Mouse (Mus musculus): Measurements from ENCODE around the gene Map7. TPM values are rescaled to one million over a fixed set of nuclear protein-coding genes. Genes with fewer than 3 reads are reported as not detected.

Gene Map7
- polyA plus RNA-seq, 1 experiment from 2014 or later: 2.7 TPM

- no peak overlapping the region for H3K4me2 ChIP-seq (ENCODE audit: low read length)
- no peaks in the 10 kb centered on the region for H3K36me3 ChIP-seq (ENCODE audit: control insufficient read depth, insufficient read depth, low read length)
- H3K9me3 ChIP-seq (replicated peaks; ENCODE audit: control insufficient read depth, low read length): no peaks in the 10 kb centered on the region
- H3K27ac ChIP-seq (ENCODE audit: low read depth, low read length): no peak overlapping the region
- H3K4me3 ChIP-seq (ENCODE audit: low read depth, low read length): no peak overlapping the region
- H3K9ac ChIP-seq (ENCODE audit: low read length): no peak overlapping the region
- ATAC-seq (no peak), DNase-seq (ENCODE audit: low spot score) (no peak)
- 63% methylated on average over 8 of the region's 8 CpGs for WGBS
- no peaks in the 10 kb centered on the region for H3K27me3 ChIP-seq (replicated peaks; ENCODE audit: control insufficient read depth, insufficient read depth, low read length)
- no peaks in the 10 kb centered on the region for H3K4me1 ChIP-seq (ENCODE audit: control insufficient read depth, insufficient read depth, low read length)
Observed at GRCm38 (mm10) chr10:20160914-20161313, 12.6 kb downstream of the Map7 start.

DNA sequence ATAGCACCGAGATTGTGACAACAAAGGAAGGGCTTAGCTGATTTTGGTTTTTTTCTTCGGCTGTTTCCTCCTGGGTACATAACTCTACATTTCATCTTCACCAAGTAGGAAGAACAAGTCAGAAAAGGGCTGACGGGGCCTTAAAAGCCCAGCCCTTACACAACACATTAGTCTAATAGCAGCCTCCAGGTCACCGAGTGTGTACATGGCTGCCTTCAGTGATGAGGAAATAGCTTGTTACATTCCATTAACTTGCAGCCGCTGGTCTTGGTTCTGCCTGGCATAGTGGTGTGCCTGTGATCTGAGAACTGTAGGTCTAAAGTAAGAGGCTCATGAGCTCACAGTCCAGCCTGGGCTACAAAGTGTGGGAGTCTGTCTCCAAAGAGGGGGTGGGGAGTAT lies 16.5 kb downstream of the Map7 start:
- Histone ChIP-seq H3K9ac (ENCODE audit: low read length) (no peak overlapping the region), H3K4me1 (ENCODE audit: control insufficient read depth, insufficient read depth, low read length) (no peaks in the 10 kb centered on the region), H3K27ac (ENCODE audit: low read depth, low read length) (no peak overlapping the region), H3K9me3 (replicated peaks; ENCODE audit: control insufficient read depth, low read length) (no peaks in the 10 kb centered on the region), H3K4me2 (ENCODE audit: low read length) (no peak overlapping the region), H3K36me3 (ENCODE audit: control insufficient read depth, insufficient read depth, low read length) (no peaks in the 10 kb centered on the region), H3K4me3 (ENCODE audit: low read depth, low read length) (no peak overlapping the region), H3K27me3 (replicated peaks; ENCODE audit: control insufficient read depth, insufficient read depth, low read length) (no peaks in the 10 kb centered on the region)
- DNase-seq (ENCODE audit: low spot score) (no peak), ATAC-seq (no peak)
- WGBS: 95% methylated on average over 5 of the region's 5 CpGs

DNA sequence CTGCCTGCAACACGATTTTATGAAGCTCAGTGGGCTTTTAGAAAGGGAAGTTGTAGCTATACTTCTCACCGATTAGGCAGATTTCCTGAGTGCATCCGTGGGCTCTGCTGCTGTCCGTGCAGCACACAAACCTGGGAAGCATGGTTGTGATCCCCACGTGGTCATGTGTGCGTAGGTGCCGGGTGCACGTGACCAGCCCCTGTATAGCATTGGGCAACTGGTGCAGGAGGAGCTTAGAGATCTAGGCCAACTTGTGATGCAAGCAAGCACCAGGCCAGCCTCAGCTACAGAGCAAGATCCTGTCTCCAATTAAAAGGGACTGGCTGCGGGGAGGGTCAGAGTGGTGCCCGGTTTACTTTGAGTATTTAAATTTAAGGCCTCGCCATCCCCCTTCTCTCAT lies 18.5 kb downstream of the Map7 start:
- H3K4me1 ChIP-seq (ENCODE audit: control insufficient read depth, insufficient read depth, low read length): peaks cover 14% of the 10 kb centered on the region
- DNase-seq (ENCODE audit: low spot score): no peak
- no peak for ATAC-seq
- H3K4me3 ChIP-seq (ENCODE audit: low read depth, low read length): no peak overlapping the region
- H3K27me3 ChIP-seq (replicated peaks; ENCODE audit: control insufficient read depth, insufficient read depth, low read length): no peaks in the 10 kb centered on the region
- no peak overlapping the region for H3K9ac ChIP-seq (ENCODE audit: low read length)
- no peaks in the 10 kb centered on the region for H3K9me3 ChIP-seq (replicated peaks; ENCODE audit: control insufficient read depth, low read length)
- no peak overlapping the region for H3K4me2 ChIP-seq (ENCODE audit: low read length)
- no peak overlapping the region for H3K27ac ChIP-seq (ENCODE audit: low read depth, low read length)
- H3K36me3 ChIP-seq (ENCODE audit: control insufficient read depth, insufficient read depth, low read length): no peaks in the 10 kb centered on the region
- 74% methylated on average over 11 of the region's 11 CpGs for WGBS

- no peak for DNase-seq (ENCODE audit: low spot score)
- H3K4me1 ChIP-seq (ENCODE audit: control insufficient read depth, insufficient read depth, low read length): peaks cover 14% of the 10 kb centered on the region
- no peak overlapping the region for H3K27ac ChIP-seq (ENCODE audit: low read depth, low read length)
- no peaks in the 10 kb centered on the region for H3K27me3 ChIP-seq (replicated peaks; ENCODE audit: control insufficient read depth, insufficient read depth, low read length)
- no peaks in the 10 kb centered on the region for H3K36me3 ChIP-seq (ENCODE audit: control insufficient read depth, insufficient read depth, low read length)
- H3K9me3 ChIP-seq (replicated peaks; ENCODE audit: control insufficient read depth, low read length): no peaks in the 10 kb centered on the region
- 94% methylated on average over 4 of the region's 4 CpGs for WGBS
- no peak overlapping the region for H3K4me3 ChIP-seq (ENCODE audit: low read depth, low read length)
- no peak for ATAC-seq
- H3K4me2 ChIP-seq (ENCODE audit: low read length): no peak overlapping the region
- no peak overlapping the region for H3K9ac ChIP-seq (ENCODE audit: low read length)
Observed at GRCm38 (mm10) chr10:20167467-20167866, 19.2 kb downstream of the Map7 start.

DNA sequence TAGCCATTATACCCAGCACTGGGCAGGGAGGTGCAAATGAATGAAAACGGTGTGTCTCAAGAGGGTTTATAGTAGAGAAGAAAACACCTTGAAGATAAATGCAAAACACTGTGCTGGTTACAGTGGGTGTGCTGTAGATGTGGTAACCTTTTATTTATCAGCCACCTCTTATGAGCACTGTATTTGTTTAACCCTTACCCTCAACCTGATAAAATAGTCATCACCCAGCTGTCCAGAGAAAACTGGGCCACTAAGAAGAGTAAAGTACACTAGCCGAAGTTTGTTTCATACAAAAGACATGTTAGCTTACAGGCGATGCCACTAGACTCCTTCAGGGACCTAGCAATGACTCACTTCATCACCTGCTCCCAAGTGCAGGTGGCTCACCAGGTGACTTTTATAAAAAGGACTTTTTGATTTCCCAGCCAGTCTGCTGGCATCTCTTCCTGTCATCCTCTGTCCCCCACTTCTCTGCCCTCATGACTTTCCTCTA lies 21.0 kb downstream of the Map7 start:
- Histone ChIP-seq H3K4me2 (ENCODE audit: low read length) (no peak overlapping the region), H3K27ac (ENCODE audit: low read depth, low read length) (no peak overlapping the region), H3K4me1 (ENCODE audit: control insufficient read depth, insufficient read depth, low read length) (peaks cover 14% of the 10 kb centered on the region), H3K36me3 (ENCODE audit: control insufficient read depth, insufficient read depth, low read length) (no peaks in the 10 kb centered on the region), H3K4me3 (ENCODE audit: low read depth, low read length) (no peak overlapping the region), H3K9ac (ENCODE audit: low read length) (no peak overlapping the region), H3K27me3 (replicated peaks; ENCODE audit: control insufficient read depth, insufficient read depth, low read length) (no peaks in the 10 kb centered on the region), H3K9me3 (replicated peaks; ENCODE audit: control insufficient read depth, low read length) (no peaks in the 10 kb centered on the region)
- DNase-seq (ENCODE audit: low spot score) (no peak), ATAC-seq (no peak)
- 88% methylated on average over 3 of the region's 3 CpGs for WGBS

DNA sequence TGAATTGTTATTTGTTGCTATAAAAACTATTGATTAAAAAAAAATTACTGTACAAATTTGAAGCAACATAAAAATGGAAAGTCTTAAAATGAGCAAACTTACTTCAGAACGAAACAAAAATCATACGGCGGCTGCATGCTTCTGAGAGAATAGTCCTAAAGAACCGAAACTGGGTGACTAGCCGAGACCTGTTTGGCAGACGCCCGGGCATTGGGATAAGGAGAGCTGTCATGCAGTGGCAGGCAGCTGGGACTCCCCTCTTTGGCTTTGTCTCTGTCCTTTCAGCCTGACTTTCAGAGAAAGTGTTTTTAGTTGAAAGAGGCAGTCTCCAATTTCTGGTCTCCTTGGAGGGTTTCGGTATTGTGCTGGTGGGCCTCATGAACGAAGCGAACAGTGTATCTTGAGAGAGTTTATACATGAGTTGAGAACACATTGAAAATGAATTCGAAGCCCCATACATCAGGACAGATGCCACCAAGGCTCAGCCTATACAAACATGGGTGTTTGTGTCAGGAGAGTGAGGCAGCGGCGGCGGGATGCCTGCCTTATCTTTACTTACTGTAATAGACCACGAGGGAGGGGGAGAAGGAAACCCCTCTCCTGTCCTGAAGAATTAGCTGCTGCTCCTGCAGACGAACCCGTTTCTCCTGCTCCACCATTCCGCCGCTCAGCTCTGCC lies 21.8 kb downstream of the Map7 start:
- ATAC-seq: no peak; the same call in 1 of the 2 replicates
- Histone ChIP-seq H3K27ac (ENCODE audit: low read depth, low read length) (no peak overlapping the region), H3K9me3 (replicated peaks; ENCODE audit: control insufficient read depth, low read length) (no peaks in the 10 kb centered on the region), H3K9ac (ENCODE audit: low read length) (peak overlapping the region; percentile 56), H3K4me1 (ENCODE audit: control insufficient read depth, insufficient read depth, low read length) (peaks cover 14% of the 10 kb centered on the region), H3K27me3 (replicated peaks; ENCODE audit: control insufficient read depth, insufficient read depth, low read length) (no peaks in the 10 kb centered on the region), H3K4me2 (ENCODE audit: low read length) (peak overlapping the region; percentile 63), H3K36me3 (ENCODE audit: control insufficient read depth, insufficient read depth, low read length) (no peaks in the 10 kb centered on the region), H3K4me3 (ENCODE audit: low read depth, low read length) (peak overlapping the region; percentile 23)
- DNase-seq (ENCODE audit: low spot score): peak; percentile 39
- WGBS: 18% methylated on average over 19 of the region's 19 CpGs

- H3K4me2 ChIP-seq (ENCODE audit: low read length): peak overlapping the region; percentile 63
- peak; percentile 97 for ATAC-seq
- WGBS: 8% methylated on average over 11 of the region's 11 CpGs
- no peaks in the 10 kb centered on the region for H3K27me3 ChIP-seq (replicated peaks; ENCODE audit: control insufficient read depth, insufficient read depth, low read length)
- H3K9ac ChIP-seq (ENCODE audit: low read length): peak overlapping the region; percentile 56
- no peak overlapping the region for H3K27ac ChIP-seq (ENCODE audit: low read depth, low read length)
- no peaks in the 10 kb centered on the region for H3K36me3 ChIP-seq (ENCODE audit: control insufficient read depth, insufficient read depth, low read length)
- H3K9me3 ChIP-seq (replicated peaks; ENCODE audit: control insufficient read depth, low read length): no peaks in the 10 kb centered on the region
- H3K4me1 ChIP-seq (ENCODE audit: control insufficient read depth, insufficient read depth, low read length): peaks cover 14% of the 10 kb centered on the region
- H3K4me3 ChIP-seq (ENCODE audit: low read depth, low read length): peak overlapping the region; percentile 23
- peak; percentile 95 for DNase-seq (ENCODE audit: low spot score)
Observed at GRCm38 (mm10) chr10:20170605-20171088, 22.4 kb downstream of the Map7 start.

DNA sequence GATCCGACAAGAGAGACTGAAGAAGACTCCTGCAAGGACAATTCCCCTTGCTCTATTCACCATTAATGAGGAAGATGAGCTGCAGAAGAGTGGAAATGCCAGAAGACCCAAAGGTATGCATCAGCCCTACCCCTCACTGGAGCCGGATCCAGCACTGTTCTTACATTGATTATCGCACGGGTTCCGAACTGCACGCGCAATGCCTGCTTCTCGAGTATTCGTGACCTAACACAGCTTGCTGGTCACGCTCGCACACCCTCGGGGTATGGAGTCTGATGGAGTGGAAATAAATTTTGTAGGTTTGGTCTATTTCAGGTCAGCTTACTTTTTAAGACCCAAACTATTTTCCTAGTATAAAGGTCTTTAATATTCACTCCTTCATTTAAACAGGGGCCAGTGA lies 22.9 kb downstream of the Map7 start:
- 64% methylated on average over 12 of the region's 12 CpGs for WGBS
- ATAC-seq: no peak; the same call in none of the 2 replicates
- H3K27ac ChIP-seq (ENCODE audit: low read depth, low read length): no peak overlapping the region

GRCm38 (mm10) chr10:20171756-20172155 lies 23.5 kb downstream of the Map7 start:
- DNase-seq (ENCODE audit: low spot score) (no peak), ATAC-seq (no peak)
- Histone ChIP-seq H3K9ac (ENCODE audit: low read length) (no peak overlapping the region), H3K4me1 (ENCODE audit: control insufficient read depth, insufficient read depth, low read length) (peaks cover 14% of the 10 kb centered on the region), H3K27ac (ENCODE audit: low read depth, low read length) (no peak overlapping the region), H3K4me3 (ENCODE audit: low read depth, low read length) (no peak overlapping the region), H3K4me2 (ENCODE audit: low read length) (no peak overlapping the region; the same call in 1 of the 2 replicates), H3K27me3 (replicated peaks; ENCODE audit: control insufficient read depth, insufficient read depth, low read length) (no peaks in the 10 kb centered on the region), H3K36me3 (ENCODE audit: control insufficient read depth, insufficient read depth, low read length) (no peaks in the 10 kb centered on the region), H3K9me3 (replicated peaks; ENCODE audit: control insufficient read depth, low read length) (no peaks in the 10 kb centered on the region)
- 65% methylated on average over 4 of the region's 4 CpGs for WGBS

More for the DNA sequence above, 22.9 kb downstream of the Map7 start:
- no peaks in the 10 kb centered on the region for H3K36me3 ChIP-seq (ENCODE audit: control insufficient read depth, insufficient read depth, low read length)
- H3K27me3 ChIP-seq (replicated peaks; ENCODE audit: control insufficient read depth, insufficient read depth, low read length): no peaks in the 10 kb centered on the region
- no peaks in the 10 kb centered on the region for H3K9me3 ChIP-seq (replicated peaks; ENCODE audit: control insufficient read depth, low read length)
- peak overlapping the region; percentile 23; the same call in 1 of the 2 replicates for H3K4me3 ChIP-seq (ENCODE audit: low read depth, low read length)
- H3K9ac ChIP-seq (ENCODE audit: low read length): peak overlapping the region; percentile 56; the same call in 1 of the 2 replicates
- H3K4me2 ChIP-seq (ENCODE audit: low read length): peak overlapping the region; percentile 63
- H3K4me1 ChIP-seq (ENCODE audit: control insufficient read depth, insufficient read depth, low read length): peaks cover 14% of the 10 kb centered on the region
- no peak for DNase-seq (ENCODE audit: low spot score)

All from forebrain, embryonic 14.5 days (tissue).